Mouse (Mus musculus) lung, adult 2 months (tissue): ENCODE data around the gene Lrrc23.

Experiments
- CTCF ChIP-seq: fragments of 200-500 bp; IDR thresholded peaks from 2 replicates; pipeline ENCODE4 v1.5.1; 2011; ENCODE audit warnings: mild to moderate bottlenecking, low read length, control low read depth; ENCODE audit not compliant: insufficient read depth
- POLR2A ChIP-seq: fragments of 200-500 bp; IDR thresholded peaks from 2 replicates; pipeline ENCODE4 v1.6.1; 2011; ENCODE audit warnings: low read depth, mild to moderate bottlenecking, control low read depth, low read length, borderline replicate concordance; ENCODE audit errors: extremely low read depth

DNA sequence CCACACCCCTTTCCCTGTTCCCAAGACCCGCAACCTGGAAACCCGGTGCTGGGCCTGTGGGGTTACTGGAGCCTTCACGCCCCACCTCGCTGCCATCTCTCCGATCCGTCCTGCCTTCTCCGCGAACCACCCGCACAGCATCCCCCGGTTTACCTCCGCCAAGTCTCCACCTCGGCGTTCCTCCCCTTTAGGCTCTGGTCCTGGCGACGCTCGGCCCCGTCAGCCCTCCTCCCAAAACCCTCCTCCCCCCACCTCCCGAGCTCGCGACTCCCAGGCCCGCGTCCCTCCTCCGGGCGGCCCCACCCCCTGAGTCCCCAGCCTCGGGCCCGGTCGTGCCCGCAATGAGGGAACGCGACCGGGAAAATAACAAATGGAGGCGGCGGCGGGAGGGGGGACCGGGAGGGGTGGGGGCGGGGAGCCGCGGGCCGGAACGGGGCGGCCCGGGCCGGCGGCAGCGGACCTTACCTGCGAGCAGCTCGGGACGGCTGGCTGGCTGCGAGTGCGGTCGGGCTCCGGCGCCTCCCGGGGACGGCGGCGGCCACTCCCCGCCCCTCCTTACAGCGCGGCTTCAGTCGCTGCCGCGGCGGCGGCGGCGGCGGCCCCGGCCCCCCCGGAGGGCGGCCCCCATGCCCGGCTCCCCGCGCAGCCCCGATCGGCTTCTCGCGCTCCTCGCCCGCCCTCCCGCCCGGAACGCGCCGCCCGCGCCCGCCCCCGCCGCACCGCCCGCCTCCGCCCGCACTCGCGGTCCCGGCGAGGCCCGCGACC lies 23.5 kb downstream of the Lrrc23 start, which contains the start of the genes Gm45234 and Atn1:
- no peak for TF ChIP-seq POLR2A
- TF ChIP-seq CTCF: no peak
